In genomic region chr10:8177618-8178017, GRCm38 (mm10) we compare ENCODE assay signal across 14 mouse cellular contexts.
DNase-seq lines count a peak whose midpoint lies in the region; ATAC-seq and TF ChIP-seq lines count a peak whose summit lies in the region.
"Had no signal": no experiment of that assay in that cellular context is flagged by ENCODE, and none has a peak within 500 bp of the region (broad histone marks: within the 10 kb centered on the region; RNA-seq: fewer than 3 reads in every experiment).

No protein-coding gene starts in this region.

- H3K4me1 ChIP-seq in hindbrain, embryonic 10.5 days (replicated peaks): peaks cover 36% of the 10 kb centered on the region
- peaks cover 26% of the 10 kb centered on the region for H3K4me1 ChIP-seq in hindbrain, embryonic 14.5 days (replicated peaks; ENCODE audit: control insufficient read depth, insufficient read depth, low read length)
- no peaks in the 10 kb centered on the region for H3K4me1 ChIP-seq in lung, postnatal 0 days (ENCODE audit: insufficient read depth, low read depth, low read length)
- H3K4me1 ChIP-seq in embryonic fibroblast, embryonic 13.5 days (ENCODE audit: control insufficient read depth, insufficient read depth, low read length): 0 out of 2 replicates have a peak, but pooled peaks cover 13% of the 10 kb centered on the region

- TF ChIP-seq POLR2A in embryonic fibroblast, embryonic 13.5 days (IDR thresholded peaks at IDR 0.05; ENCODE audit: low read depth, low read length): no peak

- no peak overlapping the region for H3K4me3 ChIP-seq in hindbrain, embryonic 10.5 days
- H3K4me3 ChIP-seq in hindbrain, embryonic 14.5 days (replicated peaks; ENCODE audit: low read length): no peak overlapping the region
- no peak overlapping the region for H3K4me3 ChIP-seq in lung, postnatal 0 days (ENCODE audit: low read depth, low read length)
- H3K4me3 ChIP-seq in embryonic fibroblast, embryonic 13.5 days (ENCODE audit: insufficient read depth, low read length): no peak overlapping the region
- H3K4me3 ChIP-seq: forebrain, embryonic 10.5 days had no signal

- TF ChIP-seq CTCF in lung, postnatal 0 days (IDR thresholded peaks at IDR 0.05): peak; percentile 37
- no peak for TF ChIP-seq CTCF in embryonic fibroblast, embryonic 13.5 days (IDR thresholded peaks at IDR 0.05; ENCODE audit: borderline replicate concordance, insufficient read depth, low read length)

- DNase-seq in hindbrain, embryonic 10.5 days (ENCODE audit: low spot score): no peak
- no peak for DNase-seq in hindbrain, embryonic 14.5 days (ENCODE audit: low spot score)
- DNase-seq in lung, postnatal 0 days (ENCODE audit: low spot score): no peak
- no peak for DNase-seq in lung, postnatal 36 days
- DNase-seq in thymus, postnatal 25 days: peak; percentile 40
- no peak for DNase-seq in retina, embryonic 14.5 days (ENCODE audit: low spot score)
- DNase-seq in urinary bladder, postnatal 10 days (ENCODE audit: low spot score): no peak
- DNase-seq: gastrocnemius, postnatal 14 days; heart, postnatal 36 days; kidney, postnatal 4 days; left cerebral cortex, postnatal 4 days; lung, postnatal 10 days had no signal

- H3K9ac ChIP-seq in hindbrain, embryonic 14.5 days: no peak overlapping the region
- H3K9ac ChIP-seq in lung, postnatal 0 days (replicated peaks; ENCODE audit: low read depth): no peak overlapping the region

- peak overlapping the region; percentile 25; the same call in 1 of the 2 replicates for H3K27ac ChIP-seq in hindbrain, embryonic 10.5 days
- no peak overlapping the region for H3K27ac ChIP-seq in hindbrain, embryonic 14.5 days
- H3K27ac ChIP-seq in lung, postnatal 0 days (ENCODE audit: low read length): no peak overlapping the region
- 0 out of 2 replicates have a peak overlapping the region, but pooled peaks have one; percentile 60 for H3K27ac ChIP-seq in embryonic fibroblast, embryonic 13.5 days (ENCODE audit: insufficient read depth, low read length)
- H3K27ac ChIP-seq: forebrain, embryonic 10.5 days had no signal

- TF ChIP-seq EP300 in lung, postnatal 0 days (IDR thresholded peaks at IDR 0.05): no peak

- no peaks in the 10 kb centered on the region for H3K36me3 ChIP-seq in hindbrain, embryonic 10.5 days
- no peaks in the 10 kb centered on the region for H3K36me3 ChIP-seq in hindbrain, embryonic 14.5 days (replicated peaks; ENCODE audit: control insufficient read depth, insufficient read depth)
- H3K36me3 ChIP-seq in lung, postnatal 0 days (ENCODE audit: insufficient read depth, low read length): no peaks in the 10 kb centered on the region
- H3K36me3 ChIP-seq: forebrain, embryonic 10.5 days had no signal

- no peaks in the 10 kb centered on the region for H3K27me3 ChIP-seq in hindbrain, embryonic 10.5 days (ENCODE audit: insufficient read depth, poor library complexity, severe bottlenecking)
- H3K27me3 ChIP-seq in hindbrain, embryonic 14.5 days (ENCODE audit: control insufficient read depth, insufficient read depth, low read length): no peaks in the 10 kb centered on the region
- H3K27me3 ChIP-seq in lung, postnatal 0 days (replicated peaks; ENCODE audit: insufficient read depth, low read length): no peaks in the 10 kb centered on the region

- no peak overlapping the region for H3K4me2 ChIP-seq in hindbrain, embryonic 14.5 days (replicated peaks)
- no peak overlapping the region for H3K4me2 ChIP-seq in lung, postnatal 0 days (replicated peaks; ENCODE audit: low read depth, low read length)

- H3K9me3 ChIP-seq in hindbrain, embryonic 10.5 days: no peaks in the 10 kb centered on the region
- no peaks in the 10 kb centered on the region for H3K9me3 ChIP-seq in hindbrain, embryonic 14.5 days (ENCODE audit: control insufficient read depth, low read length)
- no peaks in the 10 kb centered on the region for H3K9me3 ChIP-seq in lung, postnatal 0 days (ENCODE audit: low read length)
- H3K9me3 ChIP-seq: forebrain, embryonic 10.5 days had no signal

- ATAC-seq in hindbrain, embryonic 14.5 days (ENCODE audit: low FRiP score): no peak
- no peak for ATAC-seq in lung, postnatal 0 days

- 77% methylated on average over 5 of the region's 5 CpGs for WGBS in hindbrain, embryonic 10.5 days
- WGBS in hindbrain, embryonic 14.5 days: 76% methylated on average over 5 of the region's 5 CpGs
- WGBS in lung, postnatal 0 days: 72% methylated on average over 5 of the region's 5 CpGs

Comparison
In these comparisons a context has a peak if more than half of its experiments do, and no peak if none do; other contexts are left out.
1. H3K27ac ChIP-seq: peak in hindbrain, embryonic 10.5 days (single experiment) and embryonic fibroblast, embryonic 13.5 days (single experiment); none in hindbrain, embryonic 14.5 days (single experiment) and lung, postnatal 0 days (single experiment).